Mouse (Mus musculus) forebrain, embryonic 11.5 days (tissue): ENCODE measurements around the gene Wnt10a. TPM values are rescaled to one million over a fixed set of nuclear protein-coding genes. Genes with fewer than 3 reads are reported as not detected.
A peak's percentile ranks its signal among the peaks of the same experiment; 100 is the strongest.

Source experiments
- ATAC-seq: fragments of 200-750 bp; cut with Nextera tagmentation; replicated peaks from 2 replicates; pipeline ENCODE4 v1.8.0; 2017; ENCODE audit warnings: moderate TSS enrichment; ENCODE audit not compliant: low FRiP score
- DNase-seq: peaks from one replicate; pipeline ENCODE4 v3.0.0-alpha.2; 2017; ENCODE audit warnings: low spot score
- H3K27ac ChIP-seq: fragments of 300-500 bp; sonication (generic); 2 replicates; pipeline ENCODE4 v1.5.1; 2014; ENCODE audit warnings: low read depth, low read length
- H3K27me3 ChIP-seq: fragments of 300-500 bp; sonication (generic); 2 replicates; pipeline ENCODE4 v1.6.1; 2014; ENCODE audit warnings: mild to moderate bottlenecking, low read length, mixed read lengths; ENCODE audit not compliant: control insufficient read depth, insufficient read depth
- H3K36me3 ChIP-seq: fragments of 300-500 bp; sonication (generic); 2 replicates; pipeline ENCODE4 v1.6.1; 2014; ENCODE audit warnings: mild to moderate bottlenecking, low read length, moderate library complexity, mixed read lengths; ENCODE audit not compliant: control insufficient read depth, insufficient read depth
- H3K4me1 ChIP-seq: fragments of 300-500 bp; sonication (generic); replicated peaks from 2 replicates; pipeline ENCODE4 v1.6.1; 2014; ENCODE audit warnings: low read length, mixed read lengths; ENCODE audit not compliant: control insufficient read depth, insufficient read depth
- H3K4me2 ChIP-seq: fragments of 300-500 bp; sonication (generic); 2 replicates; pipeline ENCODE4 v1.6.1; 2014; ENCODE audit warnings: low read depth, mild to moderate bottlenecking, low read length, moderate library complexity, mixed read lengths; ENCODE audit not compliant: severe bottlenecking
- H3K4me3 ChIP-seq: fragments of 300-500 bp; sonication (generic); 2 replicates; pipeline ENCODE4 v1.5.1; 2014; ENCODE audit warnings: low read depth, low read length
- H3K9ac ChIP-seq: fragments of 300-500 bp; sonication (generic); 2 replicates; pipeline ENCODE4 v1.6.1; 2014; ENCODE audit warnings: low read length
- H3K9me3 ChIP-seq: fragments of 300-500 bp; sonication (generic); 2 replicates; pipeline ENCODE4 v1.6.1; 2016; ENCODE audit warnings: low read length, mixed read lengths; ENCODE audit not compliant: control insufficient read depth
- WGBS: fragments of 180-500 bp; shearing (Covaris S2); extraction: QIAGEN DNeasy Blood & Tissue Kit; methylation state at CpG from one replicate; pipeline ENCODE4 v1.1.7; 2014; 5-methylcytosine and 5-hydroxymethylcytosine counted together
- polyA plus RNA-seq: library from polyadenylated mRNA; unstranded; fragments of >200 nt; fragmentation: Nextera tagmentation; extraction: Ambion mirVana; gene quantifications from 2 replicates; pipeline ENCODE4 v1.2.1, GENCODE M21; 2014

Gene Wnt10a
- polyA plus RNA-seq, 1 experiment from 2014 or later: 1.5 TPM

DNA sequence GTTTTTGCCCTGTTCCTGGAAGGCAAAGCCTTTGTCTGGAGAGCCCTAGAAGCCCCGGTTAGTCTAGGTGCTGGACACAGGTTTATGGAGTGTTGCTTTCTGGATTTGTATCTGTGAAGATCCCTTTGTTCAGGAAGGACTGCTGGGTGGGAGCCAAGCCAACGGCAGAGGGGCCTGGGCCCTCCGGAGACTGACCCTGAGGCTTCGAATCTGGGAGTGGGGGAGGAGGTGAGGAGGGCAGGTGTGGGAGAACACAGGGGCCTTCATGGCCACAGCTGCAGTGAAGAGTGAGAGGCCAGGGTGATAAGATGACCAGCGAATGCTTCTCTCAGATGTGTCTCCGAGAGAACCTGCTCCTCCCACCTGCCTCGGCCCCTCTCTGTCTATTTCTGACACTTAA, 17.3 kb upstream of the Wnt10a start:
- Histone ChIP-seq H3K4me1 (peaks cover 10% of the 10 kb centered on the region), H3K9me3 (no peaks in the 10 kb centered on the region), H3K27ac (no peak overlapping the region), H3K9ac (no peak overlapping the region), H3K36me3 (no peaks in the 10 kb centered on the region), H3K4me3 (no peak overlapping the region), H3K27me3 (peaks cover 80% of the 10 kb centered on the region), H3K4me2 (no peak overlapping the region)
- ATAC-seq (no peak), DNase-seq (no peak)
- WGBS: 8% methylated on average over 7 of the region's 7 CpGs

DNA sequence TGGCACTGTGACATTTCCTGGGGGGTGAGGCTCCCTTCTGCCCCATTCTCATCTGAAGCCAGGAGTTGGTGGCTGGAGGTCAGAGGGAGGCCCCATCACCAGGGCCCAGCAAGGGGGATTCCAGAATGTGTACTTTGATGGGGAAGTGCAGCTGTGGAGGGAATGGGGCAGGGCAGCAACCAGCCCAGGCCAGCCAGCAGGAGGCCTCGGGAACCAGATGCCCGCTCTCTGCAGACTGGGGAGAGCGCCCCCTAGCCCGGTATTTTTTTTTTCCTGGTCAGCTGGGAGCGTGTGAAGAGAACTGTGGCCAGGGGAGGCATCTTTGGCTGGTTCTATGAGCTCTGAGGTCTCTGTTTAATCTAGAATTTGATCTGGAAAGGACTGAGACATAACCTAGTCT, 15.5 kb upstream of the Wnt10a start:
- 4% methylated on average over 5 of the region's 5 CpGs for WGBS
- Histone ChIP-seq H3K4me2 (no peak overlapping the region), H3K27me3 (peaks cover 74% of the 10 kb centered on the region), H3K9ac (no peak overlapping the region), H3K36me3 (no peaks in the 10 kb centered on the region), H3K9me3 (no peaks in the 10 kb centered on the region), H3K4me1 (peaks cover 7% of the 10 kb centered on the region), H3K27ac (no peak overlapping the region), H3K4me3 (no peak overlapping the region)
- DNase-seq: no peak
- no peak for ATAC-seq

DNA sequence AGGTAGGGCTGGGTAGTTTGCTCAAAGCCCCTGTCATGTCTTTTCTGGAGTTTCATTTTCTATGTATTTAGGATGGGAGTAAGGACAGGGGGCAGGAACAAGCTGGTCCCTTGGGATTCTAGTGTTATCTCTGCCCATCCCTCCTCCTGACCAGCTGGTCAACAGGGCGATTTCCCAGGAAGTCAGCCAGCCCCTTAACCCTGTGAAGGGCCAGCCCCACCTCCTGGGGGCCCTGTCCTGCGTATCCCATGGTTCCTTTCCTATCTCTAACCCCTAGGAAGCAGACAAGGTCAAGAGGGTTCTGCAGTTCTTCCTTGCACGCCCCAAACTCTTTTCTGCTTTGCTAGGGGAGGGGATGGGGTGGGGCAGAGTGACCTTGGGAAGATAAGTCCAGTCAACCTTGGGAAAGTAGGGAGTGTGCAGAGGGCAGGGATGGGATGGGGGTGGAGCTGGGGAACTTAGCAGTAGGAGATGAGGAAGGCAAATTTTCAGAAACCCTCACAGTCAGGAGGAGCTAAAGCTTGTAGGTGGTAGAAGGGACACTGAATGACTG, 12.3 kb upstream of the Wnt10a start:
- Histone ChIP-seq H3K4me3 (no peak overlapping the region), H3K4me1 (no peaks in the 10 kb centered on the region), H3K27me3 (peaks cover 77% of the 10 kb centered on the region), H3K9me3 (no peaks in the 10 kb centered on the region), H3K9ac (no peak overlapping the region), H3K36me3 (no peaks in the 10 kb centered on the region), H3K27ac (no peak overlapping the region), H3K4me2 (no peak overlapping the region)
- no peak for ATAC-seq
- WGBS: 48% methylated on average over 3 of the region's 3 CpGs
- no peak for DNase-seq

GRCm38 (mm10) chr1:74782045-74782444, 9.3 kb upstream of the Wnt10a start:
- Histone ChIP-seq H3K4me2 (no peak overlapping the region), H3K4me3 (no peak overlapping the region), H3K9ac (no peak overlapping the region), H3K9me3 (no peaks in the 10 kb centered on the region), H3K27ac (no peak overlapping the region), H3K4me1 (0 out of 2 replicates have a peak, but pooled peaks cover 3% of the 10 kb centered on the region), H3K27me3 (peaks cover 75% of the 10 kb centered on the region), H3K36me3 (no peaks in the 10 kb centered on the region)
- DNase-seq (no peak), ATAC-seq (no peak)
- 8% methylated on average over 14 of the region's 14 CpGs for WGBS

DNA sequence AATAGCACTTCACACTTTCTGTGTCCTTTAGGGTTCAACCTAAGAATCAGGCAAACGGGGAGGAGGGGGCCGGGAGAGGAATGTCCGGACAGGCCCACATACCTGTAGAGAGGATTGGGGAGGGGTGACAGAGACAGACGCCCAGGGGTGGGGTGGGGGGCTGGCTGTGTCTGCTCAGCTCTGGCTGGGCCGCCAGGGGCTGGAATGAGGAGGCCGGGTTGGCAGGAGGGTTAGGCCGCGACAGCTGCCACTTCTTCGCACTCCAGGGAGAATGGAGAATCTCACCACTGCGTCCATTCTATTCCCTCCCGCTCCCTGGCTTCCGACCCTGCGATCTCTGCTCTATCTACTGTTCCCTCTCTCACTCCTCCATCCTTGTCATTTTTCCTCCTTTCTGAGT, 7.8 kb upstream of the Wnt10a start:
- Histone ChIP-seq H3K9ac (no peak overlapping the region), H3K4me1 (0 out of 2 replicates have a peak, but pooled peaks cover 3% of the 10 kb centered on the region), H3K36me3 (no peaks in the 10 kb centered on the region), H3K4me2 (peak overlapping the region; percentile 60), H3K4me3 (peak overlapping the region; percentile 31), H3K27me3 (peaks cover 82% of the 10 kb centered on the region), H3K9me3 (no peaks in the 10 kb centered on the region), H3K27ac (no peak overlapping the region)
- 1% methylated on average over 13 of the region's 13 CpGs for WGBS
- DNase-seq: peak; percentile 64
- no peak for ATAC-seq

GRCm38 (mm10) chr1:74784041-74784759, 7.1 kb upstream of the Wnt10a start:
- no peak overlapping the region for H3K27ac ChIP-seq
- H3K36me3 ChIP-seq: no peaks in the 10 kb centered on the region
- H3K4me3 ChIP-seq: peak overlapping the region; percentile 31
- 0 out of 2 replicates have a peak, but pooled peaks cover 3% of the 10 kb centered on the region for H3K4me1 ChIP-seq
- under 1% methylated on average over 67 of the region's 67 CpGs for WGBS
- H3K27me3 ChIP-seq: peaks cover 85% of the 10 kb centered on the region
- H3K9ac ChIP-seq: 0 out of 2 replicates have a peak overlapping the region, but pooled peaks have one; percentile 1
- no peaks in the 10 kb centered on the region for H3K9me3 ChIP-seq
- H3K4me2 ChIP-seq: peak overlapping the region; percentile 60
- ATAC-seq (peak; percentile 67), DNase-seq (peak; percentile 82)

GRCm38 (mm10) chr1:74787846-74788245, 3.5 kb upstream of the Wnt10a start:
- H3K4me3 ChIP-seq: no peak overlapping the region
- H3K9ac ChIP-seq: no peak overlapping the region
- ATAC-seq (peak; percentile 19; the same call in 1 of the 2 replicates), DNase-seq (peak; percentile 84)
- H3K27ac ChIP-seq: no peak overlapping the region
- H3K4me1 ChIP-seq: peaks cover 13% of the 10 kb centered on the region; the same call in 1 of the 2 replicates
- WGBS: 8% methylated on average over 7 of the region's 7 CpGs
- peaks cover 91% of the 10 kb centered on the region for H3K27me3 ChIP-seq
- H3K36me3 ChIP-seq: no peaks in the 10 kb centered on the region
- no peak overlapping the region for H3K4me2 ChIP-seq
- no peaks in the 10 kb centered on the region for H3K9me3 ChIP-seq

GRCm38 (mm10) chr1:74788603-74789176, 2.6 kb upstream of the Wnt10a start:
- Histone ChIP-seq H3K4me1 (peaks cover 13% of the 10 kb centered on the region; the same call in 1 of the 2 replicates), H3K4me3 (no peak overlapping the region), H3K36me3 (no peaks in the 10 kb centered on the region), H3K9me3 (no peaks in the 10 kb centered on the region), H3K4me2 (no peak overlapping the region), H3K9ac (no peak overlapping the region), H3K27ac (no peak overlapping the region), H3K27me3 (peaks cover 91% of the 10 kb centered on the region)
- ATAC-seq (no peak), DNase-seq (no peak)
- WGBS: 10% methylated on average over 6 of the region's 6 CpGs
